Mouse (Mus musculus) retina, adult 2 months (tissue): ENCODE data around the gene Dgka.
"Not testable (repeated sequence)": the region's sequence is repeated elsewhere in the genome, so short reads cannot be mapped to it uniquely, and the experiment has no call there.

Experiments
- DNase-seq: peaks from one replicate; pipeline ENCODE4 v3.0.0-alpha.2; 2012; ENCODE audit warnings: low read depth, low spot score

Gene Dgka

DNA sequence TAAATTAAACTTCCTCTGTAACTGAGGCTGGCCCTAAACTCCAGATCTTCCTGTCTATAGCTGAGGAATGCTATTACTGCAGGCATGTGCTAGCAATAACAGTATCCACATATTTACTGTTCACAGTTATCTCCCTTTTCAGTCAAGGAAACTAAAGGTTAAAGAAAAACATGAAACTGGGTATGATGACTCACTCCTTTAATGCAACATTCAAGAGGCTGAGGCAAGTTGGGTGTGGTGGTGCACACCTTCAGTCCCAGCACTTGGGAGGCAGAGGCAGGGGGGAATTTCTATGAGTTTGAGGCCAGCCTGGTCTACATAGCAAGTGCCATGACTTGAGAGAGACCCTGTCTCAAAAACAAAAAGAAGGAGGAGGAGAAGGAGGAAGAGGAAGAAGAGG, 12.7 kb downstream of the Dgka start:
- no peak for DNase-seq

DNA sequence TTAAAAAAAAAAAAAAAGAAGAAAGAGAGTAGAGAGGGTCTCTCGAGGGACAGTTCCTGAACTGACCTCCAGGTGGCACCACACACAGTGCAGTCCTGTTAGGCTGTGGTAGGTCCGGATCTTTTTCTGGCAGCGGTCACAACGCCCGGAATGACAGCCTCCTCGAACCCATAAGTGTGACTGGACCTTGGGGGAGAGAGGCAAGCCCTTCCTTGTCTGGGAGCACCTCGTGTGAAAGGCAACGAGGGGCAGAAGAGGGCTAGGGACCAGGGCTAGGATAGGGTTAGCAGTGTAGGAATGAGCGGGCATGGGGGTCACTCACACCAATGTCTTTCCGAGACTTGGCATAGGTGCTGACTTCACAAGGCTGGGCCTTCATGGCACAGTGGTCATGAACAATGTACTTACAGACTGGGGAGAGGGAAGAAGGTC, 13.6 kb downstream of the Dgka start:
- no peak for DNase-seq

DNA sequence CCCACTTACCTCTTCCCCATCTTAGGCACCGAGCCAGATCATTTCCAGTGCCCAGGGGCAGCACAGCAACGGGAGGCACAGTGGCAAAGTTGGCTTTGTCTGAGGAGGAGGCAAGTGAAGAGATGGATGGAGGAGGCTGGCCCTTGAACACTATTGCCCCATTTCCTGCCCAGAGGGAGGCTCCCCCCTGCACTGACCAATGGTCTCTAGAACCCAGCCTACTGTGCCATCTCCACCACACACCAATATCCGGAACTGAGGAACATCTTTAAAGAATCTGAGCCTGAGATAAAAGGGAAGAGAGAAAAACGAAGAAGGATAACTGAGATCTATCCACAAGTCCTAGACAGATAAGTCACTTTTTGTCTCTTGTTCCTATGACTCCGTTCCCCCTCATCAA, 16.6 kb downstream of the Dgka start:
- DNase-seq, result no peak

DNA sequence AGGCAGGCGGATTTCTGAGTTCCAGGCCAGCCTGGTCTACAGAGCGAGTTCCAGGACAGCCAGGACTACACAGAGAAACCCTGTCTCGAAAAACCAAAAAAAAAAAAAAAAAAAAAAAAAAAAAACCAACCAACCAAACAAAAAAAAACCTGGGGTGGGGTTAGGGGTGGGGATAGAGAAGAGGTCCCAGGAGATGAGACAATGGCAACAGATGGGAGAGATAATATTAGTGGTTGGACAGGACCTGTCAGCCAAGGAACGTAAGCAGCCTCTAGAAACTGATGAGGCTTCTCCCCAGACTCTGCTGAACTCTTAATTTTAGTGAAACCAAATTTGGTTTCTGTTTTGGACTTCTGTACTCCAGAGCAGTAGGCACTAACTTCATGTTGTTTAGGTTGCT, 19.2 kb downstream of the Dgka start:
- not testable (repeated sequence) for DNase-seq

DNA sequence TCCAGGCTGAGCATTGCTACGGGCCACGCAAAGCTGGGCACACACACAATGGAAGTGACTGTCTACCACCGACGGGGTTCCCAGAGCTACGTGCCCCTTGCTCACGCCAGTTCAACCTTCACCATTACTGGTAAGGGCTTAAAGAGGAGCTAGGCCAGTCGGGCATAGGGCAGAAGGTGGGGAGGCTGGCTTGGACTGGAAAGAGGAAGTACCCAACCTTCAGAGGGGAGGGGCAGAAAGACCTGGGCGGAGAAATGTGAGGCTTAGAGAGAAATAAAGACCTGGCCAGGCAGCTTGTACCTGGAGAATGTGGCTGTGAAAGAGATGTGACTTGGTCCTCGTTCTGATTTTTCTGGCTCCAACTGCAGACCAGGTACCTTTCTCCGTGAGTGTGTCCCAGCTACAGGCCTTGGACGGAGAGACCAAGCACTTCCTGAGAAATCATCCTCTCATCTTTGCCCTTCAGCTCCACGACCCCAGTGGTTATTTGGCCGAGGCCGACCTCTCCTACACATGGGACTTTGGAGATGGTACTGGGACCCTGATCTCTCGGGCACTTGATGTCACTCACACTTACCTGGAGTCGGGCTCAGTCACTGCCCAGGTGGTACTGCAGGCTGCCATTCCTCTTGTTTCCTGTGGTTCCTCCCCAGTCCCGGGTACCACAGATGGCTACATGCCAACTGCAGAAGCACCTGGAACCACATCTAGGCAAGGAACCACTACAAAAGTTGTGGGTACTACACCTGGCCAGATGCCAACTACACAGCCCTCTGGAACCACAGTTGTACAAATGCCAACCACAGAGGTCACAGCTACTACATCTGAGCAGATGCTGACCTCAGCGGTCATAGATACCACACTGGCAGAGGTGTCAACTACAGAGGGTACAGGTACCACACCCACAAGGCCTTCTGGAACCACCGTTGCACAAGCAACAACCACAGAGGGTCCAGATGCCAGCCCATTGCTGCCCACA, 28.8 kb downstream of the Dgka start:
- DNase-seq, result no peak

DNA sequence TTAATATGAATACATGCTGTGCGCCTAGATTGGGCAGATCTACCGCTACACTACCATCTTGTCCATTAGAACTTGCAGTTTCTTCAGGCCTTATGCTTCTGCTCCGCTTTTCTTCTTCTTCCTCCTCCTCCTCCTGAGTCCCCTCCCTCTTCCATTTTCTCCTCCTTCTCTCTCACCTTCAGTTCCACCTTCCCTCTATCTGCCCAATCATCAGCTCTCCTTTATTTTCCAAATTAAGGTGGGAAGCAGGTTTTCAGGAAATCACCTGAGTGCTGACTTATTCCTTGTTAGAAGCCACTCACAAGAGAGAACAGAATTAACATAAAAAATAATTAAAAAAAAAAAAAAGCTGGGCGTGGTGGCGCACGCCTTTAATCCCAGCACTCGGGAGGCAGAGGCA, 33.3 kb downstream of the Dgka start:
- not testable (repeated sequence) for DNase-seq

DNA sequence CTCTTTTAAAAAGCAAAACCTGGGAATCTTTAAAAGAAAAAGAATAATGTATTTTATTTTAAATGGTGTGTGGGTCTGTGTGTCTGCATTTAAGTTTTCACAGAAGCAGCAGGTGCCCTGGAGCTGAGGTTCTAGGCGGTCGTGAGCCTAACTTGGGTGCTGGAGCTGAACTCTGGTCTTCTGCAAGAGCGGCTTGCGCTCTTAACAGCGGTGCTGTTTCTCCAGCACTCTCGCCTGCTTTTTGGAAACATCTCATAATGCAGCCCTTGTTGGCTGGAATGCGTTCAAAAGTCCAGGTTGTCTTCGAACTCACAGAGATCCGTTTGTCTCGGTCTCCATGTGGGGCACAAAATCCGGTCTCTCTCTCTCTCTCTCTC, 39.4 kb downstream of the Dgka start:
- DNase-seq, result no peak

DNA sequence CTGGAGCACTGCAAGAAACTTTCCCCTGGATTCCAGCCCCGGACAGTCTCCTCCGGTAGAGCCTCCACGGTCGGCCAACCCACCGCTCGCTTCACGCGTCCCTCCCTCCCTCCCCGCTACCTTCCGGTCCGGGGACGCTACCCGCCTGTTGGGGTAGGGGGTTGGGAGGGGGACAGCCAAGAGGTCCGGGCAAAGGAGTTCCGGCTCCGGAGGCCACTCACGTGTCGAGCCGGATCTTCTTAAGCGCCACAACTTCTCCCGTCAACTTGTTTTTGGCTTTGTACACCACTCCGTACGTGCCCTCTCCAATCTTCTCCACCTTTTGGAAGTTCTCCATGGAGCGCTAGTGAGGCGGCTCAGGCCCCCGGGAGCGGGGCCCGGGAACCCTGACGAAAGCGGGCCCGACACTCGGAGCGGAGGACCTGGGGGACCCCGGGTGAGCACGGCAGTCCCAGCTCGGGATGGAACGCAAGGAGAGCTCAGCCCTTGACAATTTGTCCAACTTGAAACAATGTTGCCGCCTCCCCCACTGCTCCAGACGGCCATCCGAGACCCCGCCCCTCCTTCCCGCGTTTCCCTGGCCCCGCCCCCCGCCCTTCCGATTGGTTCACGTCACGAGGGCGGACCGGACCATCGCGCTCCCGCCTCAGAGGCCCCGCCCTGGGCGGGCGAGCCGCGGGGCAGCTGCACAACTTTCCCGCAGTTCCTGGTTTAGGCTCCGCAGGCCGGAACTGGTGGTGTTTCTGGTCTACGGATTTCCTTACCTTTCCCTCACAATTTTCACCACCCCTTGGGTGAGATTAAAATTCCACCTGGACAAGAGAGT, 40.0 kb downstream of the Dgka start, which contains the start of gene Cdk2:
Gene Cdk2 (minus strand): TSS at position 541 of the 826 bp plus-strand sequence.
- DNase-seq, result peak; percentile 68

DNA sequence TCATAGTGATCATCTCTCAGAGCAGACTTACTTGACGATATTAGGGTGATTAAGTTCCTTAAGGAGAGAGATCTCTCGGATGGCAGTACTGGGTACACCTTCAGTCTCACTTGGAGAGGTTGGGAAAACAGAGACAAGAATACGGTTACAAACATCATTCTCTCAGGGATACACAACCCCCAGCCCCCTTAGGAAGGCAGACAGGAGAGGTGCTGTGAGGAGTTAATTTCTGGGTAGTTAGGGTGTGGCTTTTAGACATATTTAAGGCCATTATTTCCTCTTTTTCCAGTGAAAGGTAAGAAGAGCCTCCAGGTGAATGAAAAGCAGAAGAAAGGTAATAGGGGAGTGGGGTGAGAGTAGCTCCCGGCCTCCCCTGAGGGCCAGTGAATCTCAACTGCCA, 40.8 kb downstream of the Dgka start, which contains the start of gene Pmel:
Gene Pmel (plus strand): TSS at position 301 of the 400 bp plus-strand sequence.
- no peak for DNase-seq

DNA sequence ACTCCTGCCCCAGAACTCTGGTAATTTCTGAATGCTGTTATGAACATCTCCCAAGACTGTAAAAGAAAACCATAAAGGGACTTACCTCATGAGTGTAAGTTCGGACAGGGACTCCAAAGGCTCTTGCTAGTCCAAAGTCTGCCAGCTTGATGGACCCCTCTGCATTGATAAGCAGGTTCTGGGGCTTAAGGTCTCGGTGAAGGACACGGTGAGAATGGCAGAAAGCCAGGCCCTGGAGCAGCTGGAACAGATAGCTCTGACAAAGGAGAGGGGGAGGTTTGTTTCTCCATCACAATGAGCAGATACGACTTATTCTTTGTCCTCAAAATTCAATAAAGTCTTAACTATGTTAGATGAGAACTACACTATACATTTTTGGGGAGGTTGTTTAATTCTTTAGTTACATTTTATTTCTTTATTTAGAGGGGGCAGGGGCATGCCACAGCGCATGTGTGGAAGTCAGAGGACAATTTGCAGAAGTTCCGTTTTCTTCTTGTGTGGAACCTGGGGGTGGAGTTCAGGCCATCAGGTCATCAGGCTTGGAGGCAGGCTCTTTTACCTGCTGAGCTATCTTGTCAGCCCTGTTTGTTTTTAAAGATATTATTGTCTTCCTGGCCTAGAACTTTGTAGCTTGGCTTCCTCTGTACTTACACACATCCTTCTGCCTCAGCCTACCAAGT, 42.2 kb downstream of the Dgka start:
- no peak for DNase-seq

DNA sequence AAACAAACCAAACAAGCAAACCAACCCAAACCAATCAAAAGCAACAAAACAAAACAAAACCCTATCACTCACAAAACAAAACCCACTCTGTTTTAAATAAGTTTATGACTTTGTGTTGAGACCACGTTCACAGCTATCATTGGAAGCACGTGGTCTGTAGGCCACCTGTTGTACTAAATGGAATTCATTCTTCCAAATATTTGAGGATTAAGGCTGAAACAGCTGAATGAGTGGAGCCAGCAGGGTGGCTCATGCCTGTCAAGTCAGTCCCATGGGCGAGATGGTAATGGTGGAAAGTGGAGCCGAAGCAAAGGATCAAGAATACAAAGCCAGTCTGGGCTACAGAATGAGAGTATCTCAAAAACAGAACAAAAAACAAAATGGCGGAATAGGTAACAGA, 43.9 kb downstream of the Dgka start:
- DNase-seq, result no peak

DNA sequence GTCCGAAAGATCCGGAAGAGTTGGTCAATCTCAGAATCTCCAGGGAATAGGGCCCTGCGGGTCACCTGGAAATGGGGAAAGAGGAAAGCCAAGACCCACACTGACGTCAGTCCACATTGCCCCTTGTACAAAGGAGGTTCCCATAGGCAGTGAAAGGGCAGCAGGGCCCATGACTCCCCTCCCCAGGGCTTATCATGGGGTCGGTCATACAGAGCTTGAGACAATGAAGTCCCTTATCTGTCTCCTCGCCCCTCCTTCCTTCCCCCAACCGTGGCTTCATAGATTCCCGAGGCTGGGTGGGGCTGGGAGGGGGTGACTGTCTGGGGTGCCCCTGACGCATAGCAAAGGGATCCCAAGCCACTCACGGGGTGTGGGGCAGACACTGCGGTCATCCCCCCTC, 45.0 kb downstream of the Dgka start:
- no peak for DNase-seq

DNA sequence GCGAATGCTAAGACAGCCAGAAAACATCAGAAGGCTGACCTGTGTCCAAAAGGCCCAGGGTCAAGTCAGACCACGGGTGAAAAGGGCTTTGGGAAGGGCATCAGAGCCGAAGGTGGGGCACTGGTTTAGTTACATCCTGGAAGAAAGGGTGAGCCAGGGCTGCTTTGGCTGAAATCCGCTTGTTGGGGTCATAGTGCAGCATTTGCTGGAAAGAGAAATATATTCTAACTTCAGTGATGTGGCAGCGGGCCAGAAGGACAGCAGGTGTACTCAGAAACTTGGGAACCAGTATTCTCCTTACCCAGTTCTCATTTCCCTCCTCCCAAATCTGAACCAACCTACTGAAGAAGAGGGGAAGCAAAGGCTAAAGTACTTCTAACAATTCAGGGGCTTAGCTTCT, 45.6 kb downstream of the Dgka start:
- DNase-seq, result no peak

DNA sequence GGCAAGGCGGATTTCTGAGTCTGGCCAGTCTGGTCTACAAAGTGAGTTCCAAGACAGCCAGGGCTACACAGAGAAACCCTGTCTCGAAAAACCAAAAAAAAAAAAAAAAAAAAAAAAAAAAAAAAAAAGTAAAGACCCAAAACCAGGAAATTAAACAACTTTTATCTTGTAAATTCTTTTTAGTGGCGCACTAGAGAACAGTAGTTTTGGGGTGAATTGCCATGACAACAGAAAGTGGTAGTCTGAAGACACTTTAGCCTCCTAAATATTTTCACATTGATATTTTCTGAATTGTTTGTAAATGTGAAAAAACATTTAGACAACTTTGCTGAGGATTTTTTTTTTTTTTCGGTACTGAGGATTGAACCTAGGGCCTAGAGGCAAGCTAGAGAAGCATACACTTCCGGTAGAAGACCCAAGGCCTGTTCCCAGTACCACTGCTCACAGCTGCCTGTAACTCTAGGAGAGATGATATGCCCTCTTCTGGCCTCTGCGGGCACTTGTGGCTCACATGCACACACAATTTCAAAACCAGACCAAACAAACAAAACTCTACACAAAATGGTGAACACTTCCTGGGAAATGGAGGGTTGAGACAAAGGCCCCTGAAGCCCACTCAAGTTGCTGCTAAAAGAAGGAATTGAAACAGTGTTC, 47.5 kb downstream of the Dgka start:
- DNase-seq, result no peak

DNA sequence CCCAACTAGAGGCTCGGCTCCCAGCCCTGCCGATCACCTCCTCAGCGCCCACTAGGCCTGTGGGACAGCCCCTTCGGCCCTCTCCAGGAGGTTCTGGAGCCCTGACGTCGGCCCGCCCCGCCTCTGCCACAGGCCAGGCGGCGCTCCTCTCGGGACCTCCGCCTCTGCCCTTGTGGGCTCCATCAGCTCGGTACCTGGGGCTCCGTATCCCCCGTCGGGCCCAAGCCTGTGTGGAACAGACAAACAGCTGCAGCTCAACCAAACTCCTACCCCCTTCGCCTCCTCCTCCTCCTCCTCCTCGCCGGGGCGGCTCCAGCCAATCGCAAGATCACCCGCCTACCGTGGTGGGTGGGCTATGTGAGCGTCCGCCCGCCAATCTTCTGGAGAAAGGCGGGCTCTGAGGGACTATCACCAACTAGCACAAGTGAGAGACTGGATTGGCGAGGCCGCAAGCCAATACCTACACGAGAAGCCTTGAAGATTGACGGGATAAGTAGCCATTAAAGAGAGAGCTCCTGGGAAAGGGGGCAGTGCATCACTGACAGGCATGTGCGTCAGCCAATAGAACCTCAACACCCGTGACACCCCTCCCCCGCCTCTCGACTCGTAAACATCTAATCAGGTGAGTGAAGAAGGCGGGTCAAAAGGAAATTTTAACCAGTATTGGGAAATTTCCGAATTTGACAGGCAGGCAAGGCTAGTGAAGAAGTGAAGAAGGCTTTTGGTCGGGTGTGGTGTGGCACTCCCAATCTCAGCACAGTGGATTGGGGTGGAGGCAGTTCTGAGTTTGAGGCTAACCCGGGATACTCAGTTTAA, 48.5 kb downstream of the Dgka start, which contains the start of gene Rab5b:
Gene Rab5b (minus strand): TSS at position 273 of the 816 bp plus-strand sequence.
- DNase-seq, result peak; percentile 99

DNA sequence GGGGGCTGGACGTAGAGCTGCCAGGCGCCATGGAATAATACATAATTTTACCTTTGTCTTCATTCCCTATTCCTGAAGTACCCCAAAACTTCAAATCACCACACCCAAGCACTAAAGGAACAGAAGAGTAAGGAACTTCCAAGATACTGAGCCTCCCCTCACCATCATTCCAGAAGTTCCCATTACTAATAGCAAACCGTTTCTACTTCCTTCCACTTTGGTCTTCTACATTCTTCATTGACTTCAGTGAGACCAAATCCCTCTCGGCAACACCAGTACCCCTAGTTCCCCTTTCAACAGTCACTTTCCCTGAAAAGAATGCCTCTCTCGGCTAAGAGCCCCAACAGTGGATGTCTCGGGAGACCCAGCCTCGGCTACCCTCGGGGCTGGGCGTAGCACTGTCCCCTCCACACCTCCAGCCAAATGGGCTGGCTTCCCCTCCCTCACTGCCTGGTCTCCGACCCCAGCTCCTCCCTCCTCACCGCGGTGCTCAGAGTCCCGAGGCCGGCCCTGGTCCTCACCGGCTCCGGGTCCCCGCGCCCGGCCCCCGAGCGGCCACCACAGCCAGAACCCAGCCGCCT, 49.2 kb downstream of the Dgka start:
- DNase-seq, result no peak

DNA sequence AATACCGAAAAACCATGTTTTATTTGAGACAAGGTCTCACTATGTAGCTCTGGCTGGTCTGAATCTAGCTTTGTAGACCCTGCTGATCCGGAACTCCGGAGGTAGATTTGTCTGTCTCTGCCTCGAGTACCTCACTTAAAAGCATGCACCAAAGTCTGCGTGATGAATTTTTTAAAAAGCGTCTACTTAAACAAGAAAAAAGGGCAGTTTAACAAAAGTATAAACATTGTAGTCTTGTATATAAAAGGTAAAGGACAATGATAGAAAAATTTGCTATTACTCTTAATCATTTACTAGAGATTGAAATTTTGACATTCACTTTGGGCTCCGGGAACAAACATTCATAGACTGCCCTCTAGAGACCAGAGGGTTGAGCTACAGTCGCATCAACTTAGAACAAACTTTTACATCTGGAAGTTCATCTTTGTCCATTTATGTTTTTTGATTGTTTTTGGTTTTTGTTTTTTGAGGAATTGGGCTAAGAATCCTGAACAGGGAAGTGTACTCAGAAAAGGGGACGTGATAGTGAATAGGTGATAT, 70.1 kb downstream of the Dgka start:
- DNase-seq, result peak; percentile 8

DNA sequence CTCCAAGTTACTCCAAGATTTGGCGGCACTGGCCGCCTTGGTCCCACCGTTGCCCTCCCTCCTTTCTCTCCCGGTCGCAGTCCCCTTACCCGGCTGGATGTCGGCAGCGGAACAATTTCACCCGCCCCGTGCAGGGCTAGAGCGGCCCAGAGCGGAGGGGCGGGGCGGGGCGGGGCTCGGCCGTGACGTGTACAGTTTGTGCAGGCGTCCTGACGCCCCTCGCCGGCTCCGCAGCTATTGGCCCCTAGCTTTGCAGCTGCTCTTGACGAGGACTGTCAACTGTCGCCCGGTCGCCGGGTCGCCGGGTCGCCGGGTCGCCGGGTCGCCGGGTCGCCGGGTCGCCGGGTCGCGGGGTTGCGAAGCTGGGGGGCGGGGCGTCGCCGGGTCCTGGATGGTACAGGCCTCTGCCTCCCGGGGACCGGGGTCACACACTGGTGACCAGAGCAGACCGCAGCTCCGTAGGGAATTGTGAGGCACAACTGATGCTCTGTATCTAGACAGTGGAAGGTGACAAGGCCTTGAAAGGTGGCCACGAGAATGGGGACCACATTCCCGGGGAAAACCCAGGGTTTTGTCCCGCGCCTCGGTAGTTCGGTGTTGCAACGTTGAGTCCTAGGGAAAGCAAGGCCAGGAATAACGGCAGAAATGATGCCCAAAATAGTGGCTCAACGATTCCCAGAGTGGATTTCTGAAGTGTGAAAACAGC, 70.7 kb downstream of the Dgka start, which contains the start of gene Suox:
Gene Suox (minus strand): TSS at position 311 of the 706 bp plus-strand sequence.
- peak; percentile 44 for DNase-seq

DNA sequence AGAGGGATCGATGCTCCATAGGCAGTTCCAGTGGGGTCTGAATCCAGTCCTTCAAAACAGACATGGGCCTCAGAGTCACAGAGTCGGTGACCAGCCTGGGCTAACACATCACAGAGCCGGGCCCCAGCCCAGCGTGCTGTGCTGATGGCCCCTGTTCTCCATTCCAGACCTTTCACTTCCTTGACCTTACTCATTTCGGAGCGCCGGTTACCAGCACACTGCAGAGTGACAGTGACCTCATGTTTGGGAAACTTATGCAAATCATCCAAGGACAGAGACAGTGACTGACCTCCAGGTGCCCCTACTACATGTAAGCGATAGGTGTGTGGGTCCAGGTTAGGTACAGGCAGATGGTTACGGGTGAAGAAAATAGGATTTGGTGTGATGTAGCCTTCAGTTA, 73.5 kb downstream of the Dgka start:
- DNase-seq, result no peak
